Mouse (Mus musculus) colon, adult 2 months (tissue): Measurements from ENCODE around the gene Gm45808. TPM values are rescaled to one million over a fixed set of nuclear protein-coding genes. Genes with fewer than 3 reads are reported as not detected.

ENCODE experiments used
- polyA plus RNA-seq: library from polyadenylated mRNA; depleted of rRNA; stranded (reverse); fragments of >200 nt; gene quantifications from 2 replicates; pipeline ENCODE4 v1.2.3, GENCODE M21; 2012; rRNA removed

Gene Gm45808
- polyA plus RNA-seq = 0.57 TPM in 1 of 2 replicates, not detected in the other

DNA sequence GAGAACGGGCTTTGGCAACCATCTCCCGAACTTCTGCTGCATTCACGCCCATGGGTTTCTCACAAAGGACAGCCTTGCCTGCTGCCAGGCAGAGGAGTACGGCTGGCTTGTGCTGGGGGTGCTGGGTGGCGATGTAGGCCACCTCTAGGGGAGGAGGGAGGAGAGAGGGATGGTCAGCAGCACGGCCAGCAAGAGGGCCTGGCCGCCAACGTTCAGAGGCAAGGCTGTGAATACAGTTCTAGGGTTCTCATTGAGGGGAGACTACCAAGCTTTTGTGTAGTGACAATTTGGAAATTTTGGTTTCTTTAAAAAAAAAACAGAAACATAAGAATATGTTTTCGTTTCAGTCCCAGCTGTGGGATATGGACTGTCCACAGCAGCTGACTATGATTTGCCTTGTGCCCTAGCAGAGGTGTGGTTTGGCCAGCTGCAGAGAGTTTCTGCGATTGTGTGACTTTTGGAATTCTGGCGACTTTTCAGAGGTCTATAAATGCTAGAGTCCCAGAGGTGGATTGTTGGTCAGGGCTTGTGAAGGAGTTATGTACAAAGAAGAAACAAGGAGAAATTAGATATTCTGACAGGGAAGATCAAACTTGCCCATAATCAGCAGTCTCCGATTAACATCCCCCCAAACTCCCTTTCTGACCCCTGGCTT, at the start of gene Gm45808:
Gm45808 (minus strand) TSS at position 51 of the 655 bp plus-strand sequence.

DNA sequence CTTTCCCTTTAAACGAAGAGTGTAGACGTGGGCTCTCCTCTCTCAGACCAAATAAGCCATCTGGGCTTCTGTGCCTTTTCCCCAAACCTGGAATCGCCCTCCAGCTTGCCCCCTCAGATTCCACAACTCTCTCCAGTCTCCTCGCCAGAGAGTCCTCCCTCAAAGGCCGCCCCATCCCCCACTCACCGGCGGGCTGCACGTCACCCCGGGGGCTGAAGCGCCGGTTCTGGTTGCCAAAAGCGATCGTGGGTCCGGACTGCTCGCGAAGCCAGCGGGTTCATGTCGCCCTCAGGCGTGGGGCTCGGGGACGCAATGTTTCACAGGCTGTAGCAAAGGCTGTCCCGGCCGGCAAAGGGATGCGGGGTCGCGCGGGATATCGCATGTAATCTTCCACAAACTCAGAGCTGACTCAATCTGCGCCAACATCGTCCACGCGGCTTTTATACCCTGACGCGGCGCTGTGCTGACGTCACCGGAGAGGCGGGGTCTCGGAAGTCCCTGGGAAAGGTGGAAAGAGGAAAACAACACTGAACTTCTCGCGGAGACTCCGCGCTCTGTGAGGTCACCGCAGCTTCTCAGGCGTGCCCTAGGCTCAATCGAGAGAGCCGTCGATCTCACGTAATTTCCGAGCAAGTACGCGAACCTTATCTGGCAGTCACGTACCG, 39.3 kb upstream of the Gm45808 start, which contains the start of the genes Ppp1r15a and Plekha4:
Ppp1r15a (minus strand) TSS at position 460 of the 665 bp plus-strand sequence.
Plekha4 (plus strand) TSS at position 522 of the 665 bp plus-strand sequence.

DNA sequence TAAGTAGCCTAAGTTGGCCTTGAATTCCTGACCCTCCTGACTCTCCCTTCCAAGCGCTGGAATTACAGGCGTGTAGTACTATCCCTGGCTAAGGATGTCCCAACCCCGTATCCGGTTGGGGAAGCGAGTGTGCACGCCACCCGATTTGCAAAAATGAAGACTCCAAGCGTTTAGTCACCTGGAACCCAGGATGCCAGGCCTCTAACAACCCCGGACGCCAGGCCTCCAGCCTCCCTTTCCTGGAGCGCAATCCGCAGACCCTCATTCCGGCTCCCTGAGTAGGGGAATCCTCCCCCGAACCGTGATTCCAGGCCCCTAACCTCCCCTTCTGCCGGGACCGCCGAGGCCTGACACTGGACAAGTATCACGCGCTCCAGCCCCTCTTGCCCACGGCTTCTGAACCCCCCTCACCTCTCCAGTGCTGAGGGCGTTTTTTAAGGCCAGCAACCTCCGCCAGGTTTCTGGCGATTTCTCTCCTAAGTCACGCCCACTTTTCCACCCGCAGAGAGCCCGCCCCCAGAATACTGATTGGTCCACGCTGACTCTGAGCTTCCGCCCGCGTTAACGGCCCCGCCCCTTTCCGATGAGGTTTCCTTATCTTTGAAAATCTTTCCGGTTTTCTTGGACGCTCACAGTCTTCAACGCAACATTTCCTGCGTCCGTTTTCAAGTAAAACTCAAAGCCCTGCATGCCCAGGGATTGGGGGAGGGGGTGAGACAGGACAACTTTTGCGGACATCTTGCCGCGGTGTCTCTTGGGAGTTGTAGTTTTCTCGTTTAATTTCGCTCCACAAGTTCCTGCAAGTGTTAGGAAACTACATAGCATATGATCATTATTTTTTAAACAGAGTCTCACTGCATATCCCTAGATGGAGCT, 23.5 kb upstream of the Gm45808 start, which contains the start of gene Nucb1:
Nucb1 (minus strand) TSS at position 495 of the 876 bp plus-strand sequence.

DNA sequence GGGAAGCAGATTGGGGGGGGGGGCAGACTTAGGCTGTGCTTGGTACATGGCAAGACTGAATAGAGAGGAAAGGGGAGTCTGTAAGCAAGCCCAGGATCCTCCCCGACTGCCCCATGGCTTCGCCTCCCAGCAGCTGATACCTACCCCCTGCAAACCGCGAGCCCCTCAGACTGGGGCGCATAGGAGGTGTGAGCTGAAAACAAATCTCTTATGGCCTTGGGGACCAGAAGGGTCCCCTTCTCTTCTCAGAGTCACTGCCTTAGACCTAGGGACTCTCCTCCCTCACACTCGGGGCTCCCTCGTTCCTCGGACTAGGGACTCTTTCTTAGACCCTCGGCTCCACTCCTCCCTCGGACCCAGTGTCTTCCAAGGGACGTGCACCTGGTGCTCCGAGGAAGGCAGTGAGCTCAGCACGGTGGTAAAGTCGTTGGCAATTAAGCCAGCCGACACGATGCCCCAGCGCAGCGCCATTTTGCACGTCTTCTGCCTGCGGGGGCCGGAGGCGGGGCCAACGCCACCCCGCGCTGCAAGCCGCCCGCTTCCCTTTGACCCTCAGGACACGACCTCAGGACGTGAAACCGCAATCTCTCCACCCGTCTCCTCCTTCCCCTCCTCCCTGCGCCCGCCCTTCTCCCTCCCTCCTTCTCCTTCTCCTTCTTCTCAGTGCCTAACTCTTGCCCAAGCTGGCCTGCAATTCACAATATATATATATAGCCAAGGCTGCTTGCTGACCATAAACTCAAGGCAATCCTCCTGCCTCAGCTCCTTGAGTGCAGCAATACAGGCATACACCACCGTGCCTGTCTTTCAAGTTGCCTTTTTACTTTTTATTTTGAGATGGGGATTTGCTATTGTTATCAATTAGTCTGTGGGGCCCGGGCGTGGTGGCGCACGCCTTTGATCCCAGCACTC, 1.9 kb upstream of the Gm45808 start, which contains the start of gene Dhdh:
Dhdh (minus strand) TSS at position 513 of the 912 bp plus-strand sequence.

DNA sequence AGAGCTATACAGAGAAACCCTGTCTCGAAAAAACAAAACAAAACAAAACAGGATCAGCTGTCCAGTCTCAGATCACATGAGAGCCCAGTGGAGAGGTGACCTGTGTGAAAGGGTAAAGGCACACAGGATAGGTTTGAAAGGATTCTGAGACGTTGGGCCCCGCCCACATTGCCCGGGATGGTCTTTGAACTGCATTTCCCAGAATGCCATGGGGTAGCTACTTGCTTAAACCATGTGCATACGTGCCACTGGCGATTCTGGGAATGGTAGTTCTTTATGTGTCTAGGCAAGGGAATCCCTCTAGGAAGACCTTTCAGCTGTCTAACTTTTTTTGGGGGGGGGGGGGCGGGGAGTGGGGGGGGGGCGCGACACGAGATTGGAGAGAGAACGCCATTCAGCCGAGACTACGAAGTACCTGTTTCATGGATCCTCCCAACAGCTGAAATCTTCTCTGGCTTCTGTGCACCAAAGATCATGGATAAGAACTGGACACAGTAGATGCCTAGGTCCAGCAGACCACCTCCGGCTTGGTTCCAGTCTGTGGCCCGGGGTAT, 5.2 kb downstream of the Gm45808 start, which contains the start of gene Tulp2:
Tulp2 (plus strand) TSS at position 504 of the 554 bp plus-strand sequence.

DNA sequence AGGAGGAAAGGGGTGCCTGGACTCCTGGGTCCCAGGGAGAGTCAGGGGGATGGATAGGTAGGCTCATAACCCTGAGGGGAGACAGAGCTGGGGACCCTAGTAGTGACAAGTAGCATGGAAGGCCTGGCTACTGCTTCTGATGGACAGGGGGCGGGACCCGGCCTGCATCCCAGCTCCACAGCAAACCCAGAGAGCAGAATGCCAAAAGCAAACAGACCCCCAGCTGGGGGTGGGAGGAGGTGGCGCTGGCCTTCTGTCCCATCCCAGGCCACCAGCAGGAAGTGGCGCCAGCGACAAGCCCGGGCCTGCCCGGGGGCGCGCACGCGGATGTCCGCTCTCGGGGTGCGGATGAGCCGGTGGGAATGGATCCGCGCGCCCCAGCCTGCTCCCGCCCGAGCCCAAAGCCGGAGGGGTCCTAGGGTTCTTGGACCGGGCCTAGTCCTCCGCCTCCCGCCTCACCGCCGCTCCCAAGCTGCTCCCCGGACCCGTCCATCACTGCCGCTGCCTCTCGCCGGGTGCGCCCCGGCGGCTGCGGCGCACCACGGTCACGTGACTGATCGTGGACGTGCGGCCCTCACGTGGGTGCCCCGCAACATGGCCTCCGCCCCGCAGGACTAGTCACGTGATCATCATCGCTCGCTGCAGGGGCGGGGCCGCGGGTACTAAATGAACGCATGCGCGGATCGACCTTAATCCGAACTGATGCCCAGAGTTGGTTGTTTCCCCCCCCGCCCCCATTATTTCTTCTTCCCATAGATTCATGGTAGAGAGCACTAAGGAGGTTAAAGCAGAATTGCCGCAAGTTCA, 20.1 kb downstream of the Gm45808 start, which contains the start of gene Bax:
Bax (minus strand) TSS at position 616 of the 807 bp plus-strand sequence.

DNA sequence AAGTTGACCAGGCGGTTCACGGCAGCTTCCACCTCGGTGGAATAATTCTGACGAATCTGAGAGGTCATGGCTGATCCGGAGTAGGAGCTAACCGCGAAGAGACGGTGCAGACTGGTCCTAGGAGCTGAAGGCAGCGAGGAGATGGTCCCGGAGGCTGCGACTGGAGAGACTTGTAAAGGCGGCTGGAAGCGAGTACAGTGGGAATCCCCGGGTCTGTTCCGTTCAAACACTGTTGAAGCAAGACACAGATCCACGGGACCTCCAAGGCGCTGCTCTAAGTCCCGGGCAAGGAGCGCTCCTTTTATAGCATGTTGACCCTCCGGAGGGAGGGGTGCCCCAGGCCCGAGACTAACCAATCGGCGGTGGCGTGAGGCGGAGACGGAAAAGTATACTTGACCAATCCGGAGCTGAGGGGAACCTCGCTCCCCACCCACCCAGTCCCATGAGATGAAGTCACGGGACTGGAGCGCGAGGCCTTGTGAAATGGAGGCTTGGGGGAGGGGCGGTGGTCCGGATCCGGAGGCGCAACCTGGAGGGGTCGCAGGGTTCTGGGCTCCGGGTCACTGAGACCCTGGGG, 27.0 kb downstream of the Gm45808 start, which contains the start of gene Ftl1:
Ftl1 (minus strand) TSS at position 321 of the 577 bp plus-strand sequence.

DNA sequence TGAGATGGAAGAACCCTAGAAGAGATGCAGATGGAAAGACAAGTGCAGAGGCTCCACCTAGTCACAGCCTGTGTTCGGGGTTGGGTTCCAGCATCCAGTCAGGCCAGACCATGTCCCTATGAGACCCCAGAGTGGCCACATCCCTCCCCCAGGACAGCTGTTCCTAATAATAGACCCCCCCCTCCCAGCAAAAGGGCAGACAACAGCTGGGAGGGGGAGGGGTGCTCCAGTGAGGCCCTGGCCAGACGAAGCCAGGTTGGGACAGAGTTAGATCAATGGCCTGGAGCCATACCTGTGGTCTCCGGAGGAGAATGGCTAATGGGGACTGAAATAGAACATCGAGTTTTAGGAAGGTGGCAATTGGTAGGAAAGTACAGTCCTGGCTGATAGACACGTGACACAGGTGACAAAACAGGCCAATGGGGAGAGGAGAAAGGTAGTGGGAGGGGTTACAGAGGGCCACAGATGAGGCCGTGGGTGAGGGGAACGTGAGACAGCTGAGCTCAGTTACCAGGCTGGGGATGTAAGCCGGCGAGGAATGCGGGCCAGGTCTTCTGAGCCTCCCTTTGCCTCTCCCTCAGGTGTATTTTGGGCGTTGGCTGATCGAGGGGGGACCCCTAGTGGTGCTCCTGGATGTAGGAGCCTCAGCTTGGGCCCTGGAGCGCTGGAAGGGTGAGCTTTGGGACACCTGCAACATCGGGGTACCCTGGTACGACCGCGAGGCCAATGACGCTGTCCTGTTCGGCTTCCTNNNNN, 48.9 kb downstream of the Gm45808 start, which contains the start of gene Ruvbl2:
Ruvbl2 (minus strand) TSS at position 576 of the 756 bp plus-strand sequence.

DNA sequence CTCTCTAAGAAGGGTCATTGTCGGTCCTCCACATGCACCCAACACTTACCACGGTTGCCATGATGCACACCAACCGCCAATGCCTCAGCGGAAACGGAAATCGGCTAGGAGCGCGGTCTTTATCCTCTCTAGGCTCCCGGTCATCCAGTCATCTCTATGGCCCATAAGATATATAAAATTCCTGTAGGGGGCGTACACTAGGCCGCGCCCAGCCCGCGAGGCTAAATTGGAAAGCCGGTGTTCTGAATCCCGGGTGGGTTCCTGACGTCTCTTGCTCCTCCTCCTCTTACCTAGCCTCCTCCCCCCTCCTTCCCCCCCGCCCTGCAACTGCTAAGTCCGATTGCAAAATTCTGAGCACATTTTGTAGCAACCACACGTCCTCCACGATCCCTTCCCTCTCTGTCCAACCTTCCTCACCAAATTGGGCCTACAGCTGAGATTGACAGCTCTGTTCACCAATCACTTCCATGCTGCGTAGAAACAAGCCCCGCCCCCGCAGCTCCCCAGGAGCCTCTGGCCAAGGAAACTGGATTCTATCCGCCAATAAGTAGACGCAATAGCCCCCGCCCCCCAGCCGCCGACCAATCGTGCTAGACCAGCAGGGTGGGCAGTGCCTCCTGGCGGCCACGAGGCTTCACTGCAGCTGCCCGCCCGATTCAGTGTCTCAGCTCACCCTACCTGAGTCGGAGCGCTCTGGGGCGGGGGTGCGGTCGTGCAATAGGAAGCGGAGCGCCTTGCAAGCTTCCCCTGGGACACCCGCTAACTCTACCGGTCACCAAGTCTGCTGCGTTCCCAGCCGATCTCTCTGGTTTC, 52.2 kb downstream of the Gm45808 start, which contains the start of gene Gys1:
Gys1 (plus strand) TSS at position 642 of the 813 bp plus-strand sequence.

DNA sequence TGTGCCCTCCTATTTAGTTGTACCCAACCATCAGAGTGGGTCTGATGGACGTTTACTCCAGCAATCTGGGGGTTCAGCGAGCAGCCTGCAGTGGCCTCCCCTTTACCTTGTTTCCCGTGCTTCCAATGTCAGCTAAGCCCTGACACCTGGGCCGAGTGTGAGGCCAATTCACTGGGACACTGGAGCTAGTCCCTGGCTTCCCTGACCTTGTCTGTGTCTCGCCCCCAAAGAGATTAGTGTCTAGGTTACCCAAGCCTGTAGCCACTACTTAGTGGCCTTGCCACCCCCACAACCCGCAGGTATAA, 66.0 kb downstream of the Gm45808 start, which contains the start of gene Lhb:
Lhb (plus strand) TSS at position 206 of the 305 bp plus-strand sequence.

Other genes with a start within 250 kb of the Gm45808 start
- gene Cd37, start 247.7 kb downstream of the Gm45808 start, polyA plus RNA-seq = 34.3 and 38.4 TPM in 2 replicates
- not detected in 2 replicates for gene Slc6a16, start 245.7 kb downstream of the Gm45808 start, polyA plus RNA-seq
- not detected in 2 replicates for gene Slc6a21, start 209.3 kb downstream of the Gm45808 start, polyA plus RNA-seq
- 204 and 260 TPM in 2 replicates for gene Trpm4, start 153.0 kb downstream of the Gm45808 start, polyA plus RNA-seq
- gene Hrc, start 151.5 kb downstream of the Gm45808 start, polyA plus RNA-seq = 0.21 and 0.75 TPM in 2 replicates
- gene Ppfia3, start 119.8 kb downstream of the Gm45808 start, polyA plus RNA-seq = 103 and 110 TPM in 2 replicates
- gene Lin7b, start 116.2 kb downstream of the Gm45808 start, polyA plus RNA-seq = 4.7 and 8.2 TPM in 2 replicates
- gene Snrnp70, start 91.1 kb downstream of the Gm45808 start, polyA plus RNA-seq = 207 and 209 TPM in 2 replicates
- gene Kcna7, start 81.2 kb downstream of the Gm45808 start, polyA plus RNA-seq = 0.08 and 0.09 TPM in 2 replicates
- 0.21 and 0.22 TPM in 2 replicates for gene Ntf5, start 73.1 kb downstream of the Gm45808 start, polyA plus RNA-seq
- gene Lhb, start 66.0 kb downstream of the Gm45808 start, polyA plus RNA-seq = not detected in 2 replicates
- 33.2 and 35.8 TPM in 2 replicates for gene Gys1, start 52.0 kb downstream of the Gm45808 start, polyA plus RNA-seq
- 65.6 and 70.4 TPM in 2 replicates for gene Ruvbl2, start 48.7 kb downstream of the Gm45808 start, polyA plus RNA-seq
- gene Ftl1, start 26.9 kb downstream of the Gm45808 start, polyA plus RNA-seq = 2,990 and 3,309 TPM in 2 replicates
- gene Bax, start 19.9 kb downstream of the Gm45808 start, polyA plus RNA-seq = 109 and 142 TPM in 2 replicates
- 0.12 and 0.19 TPM in 2 replicates for gene Tulp2, start 4.9 kb downstream of the Gm45808 start, polyA plus RNA-seq
- gene Dhdh, start 2.0 kb upstream of the Gm45808 start, polyA plus RNA-seq = 0.93 and 0.98 TPM in 2 replicates
- gene Nucb1, start 23.6 kb upstream of the Gm45808 start, polyA plus RNA-seq = 833 and 896 TPM in 2 replicates
- gene Ppp1r15a, start 39.5 kb upstream of the Gm45808 start, polyA plus RNA-seq = 27.9 and 31.0 TPM in 2 replicates
- 9.0 and 9.3 TPM in 2 replicates for gene Plekha4, start 39.5 kb upstream of the Gm45808 start, polyA plus RNA-seq
- gene Hsd17b14, start 68.1 kb upstream of the Gm45808 start, polyA plus RNA-seq = 4.5 and 7.4 TPM in 2 replicates
- 55.8 and 58.0 TPM in 2 replicates for gene Bcat2, start 83.3 kb upstream of the Gm45808 start, polyA plus RNA-seq
- gene Fgf21, start 128.7 kb upstream of the Gm45808 start, polyA plus RNA-seq = 0.16 and 0.57 TPM in 2 replicates
- gene Fut1, start 130.5 kb upstream of the Gm45808 start, polyA plus RNA-seq = 1.8 and 2.4 TPM in 2 replicates
- 0.23 and 0.32 TPM in 2 replicates for gene Izumo1, start 135.0 kb upstream of the Gm45808 start, polyA plus RNA-seq
- 8.1 and 12.7 TPM in 2 replicates for gene Rasip1, start 140.7 kb upstream of the Gm45808 start, polyA plus RNA-seq
- gene Mamstr, start 153.2 kb upstream of the Gm45808 start, polyA plus RNA-seq = 1.3 and 2.5 TPM in 2 replicates
- gene Fut2, start 179.6 kb upstream of the Gm45808 start, polyA plus RNA-seq = 145 and 187 TPM in 2 replicates
- gene Ntn5, start 197.2 kb upstream of the Gm45808 start, polyA plus RNA-seq = 5.1 and 17.7 TPM in 2 replicates
- 0.63 and 0.67 TPM in 2 replicates for gene Sec1, start 207.6 kb upstream of the Gm45808 start, polyA plus RNA-seq
- 9.5 and 19.2 TPM in 2 replicates for gene Car11, start 213.0 kb upstream of the Gm45808 start, polyA plus RNA-seq
- 29.4 and 35.9 TPM in 2 replicates for gene Dbp, start 218.3 kb upstream of the Gm45808 start, polyA plus RNA-seq
- gene Rpl18, start 228.6 kb upstream of the Gm45808 start, polyA plus RNA-seq = 2,262 and 2,660 TPM in 2 replicates
- gene Sphk2, start 231.2 kb upstream of the Gm45808 start, polyA plus RNA-seq = 113 and 134 TPM in 2 replicates
- 572 and 657 TPM in 2 replicates for gene Fam83e, start 234.4 kb upstream of the Gm45808 start, polyA plus RNA-seq
- 0.24 and 0.36 TPM in 2 replicates for gene Spaca4, start 239.0 kb upstream of the Gm45808 start, polyA plus RNA-seq